Mouse (Mus musculus) embryonic facial prominence, embryonic 11.5 days (tissue): ENCODE measurements at regions not wholly inside any gene's neighbourhood (a gene's known extent, or its start where the extent isn't known, plus 50 kb on each side); places are given as distances from the start of the nearest gene placed in this dataset.

ENCODE experiments used
- ATAC-seq: fragments of 200-750 bp; cut with Nextera tagmentation; replicated peaks from 2 replicates; pipeline ENCODE4 v1.8.0; 2017; ENCODE audit warnings: low read depth; ENCODE audit not compliant: insufficient number of reproducible peaks, low FRiP score, low TSS enrichment
- DNase-seq: peaks from one replicate; pipeline ENCODE4 v3.0.0-alpha.2; 2015; ENCODE audit warnings: low spot score
- H3K27ac ChIP-seq: fragments of 300-500 bp; sonication (generic); replicated peaks from 2 replicates; pipeline ENCODE4 v1.5.1; 2014; ENCODE audit warnings: mild to moderate bottlenecking, low read depth, low read length, control low read depth
- H3K27me3 ChIP-seq: fragments of 300-500 bp; sonication (generic); 2 replicates; pipeline ENCODE4 v1.6.1; 2014; ENCODE audit warnings: mild to moderate bottlenecking, low read length, moderate library complexity, mixed read lengths; ENCODE audit not compliant: control insufficient read depth, insufficient read depth
- H3K36me3 ChIP-seq: fragments of 300-500 bp; sonication (generic); replicated peaks from 2 replicates; pipeline ENCODE4 v1.6.1; 2014; ENCODE audit warnings: low read depth, mild to moderate bottlenecking, low read length, moderate library complexity, mixed read lengths; ENCODE audit not compliant: control insufficient read depth, insufficient read depth
- H3K4me1 ChIP-seq: fragments of 300-500 bp; sonication (generic); 2 replicates; pipeline ENCODE4 v1.6.1; 2014; ENCODE audit warnings: low read length, mixed read lengths; ENCODE audit not compliant: control insufficient read depth, insufficient read depth
- H3K4me2 ChIP-seq: fragments of 300-500 bp; sonication (generic); 2 replicates; pipeline ENCODE4 v1.6.1; 2014; ENCODE audit warnings: low read depth, mild to moderate bottlenecking, control low read depth, low read length, moderate library complexity
- H3K4me3 ChIP-seq: fragments of 300-500 bp; sonication (generic); 2 replicates; pipeline ENCODE4 v1.5.1; 2014; ENCODE audit warnings: low read depth, low read length, control low read depth
- H3K9ac ChIP-seq: fragments of 300-500 bp; sonication (generic); replicated peaks from 2 replicates; pipeline ENCODE4 v1.6.1; 2014; ENCODE audit warnings: mild to moderate bottlenecking, control low read depth, low read length
- H3K9me3 ChIP-seq: fragments of 300-500 bp; sonication (generic); replicated peaks from 2 replicates; pipeline ENCODE4 v1.6.1; 2016; ENCODE audit warnings: mild to moderate bottlenecking, low read length, inconsistent platforms, mixed read lengths; ENCODE audit not compliant: control insufficient read depth
- WGBS: fragments of 180-500 bp; shearing (Covaris S2); extraction: QIAGEN DNeasy Blood & Tissue Kit; methylation state at CpG from one replicate; pipeline ENCODE4 v1.1.7; 2014; 5-methylcytosine and 5-hydroxymethylcytosine counted together

DNA sequence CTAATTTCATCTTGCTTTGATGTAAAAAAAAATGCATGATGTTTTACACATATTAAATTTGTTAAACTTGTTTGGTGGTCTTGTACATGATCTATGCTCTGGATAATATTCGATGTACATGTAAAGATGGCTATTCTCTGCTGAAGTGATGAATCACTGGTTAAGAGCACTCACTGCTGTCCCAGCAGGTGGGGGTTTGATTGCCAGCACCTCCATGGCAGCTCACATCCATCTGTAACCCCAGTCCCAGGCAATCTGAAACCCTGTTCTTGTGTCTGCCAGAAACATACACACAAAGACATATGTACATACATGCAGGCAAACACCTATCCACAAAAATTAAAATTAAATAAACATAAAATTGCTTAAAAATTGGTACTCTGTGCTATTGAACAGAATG, 448.7 kb upstream of the Gcfc2 start:
- Histone ChIP-seq H3K36me3 (no peaks in the 10 kb centered on the region), H3K27me3 (no peaks in the 10 kb centered on the region), H3K4me2 (no peak overlapping the region), H3K4me3 (no peak overlapping the region), H3K9ac (no peak overlapping the region), H3K9me3 (no peaks in the 10 kb centered on the region), H3K27ac (no peak overlapping the region), H3K4me1 (no peaks in the 10 kb centered on the region)
- 88% methylated on average over 1 of the region's 1 CpGs for WGBS
- no peak for ATAC-seq
- DNase-seq = no peak

DNA sequence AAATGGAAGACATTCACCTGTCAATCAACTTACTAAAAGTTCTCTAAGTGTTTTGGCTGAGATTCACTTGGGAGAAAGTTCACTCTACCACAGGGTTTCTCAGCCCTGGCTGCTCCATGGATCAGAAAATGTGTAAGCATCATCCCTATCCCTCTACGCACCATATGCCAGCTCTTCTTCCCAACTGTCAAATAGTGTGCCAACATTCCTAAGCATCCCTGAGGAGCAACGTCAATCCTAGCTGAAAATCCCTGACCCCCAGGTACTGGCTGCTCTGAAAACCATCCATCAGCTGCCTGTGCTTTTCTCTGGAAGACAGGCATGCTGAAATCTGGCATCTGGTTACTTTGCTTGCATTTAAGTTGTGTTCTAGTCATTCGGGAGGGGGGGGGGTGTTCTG, 436.5 kb upstream of the Gcfc2 start:
- 68% methylated on average over 3 of the region's 3 CpGs for WGBS
- Histone ChIP-seq H3K4me3 (no peak overlapping the region), H3K9ac (no peak overlapping the region), H3K9me3 (no peaks in the 10 kb centered on the region), H3K4me2 (no peak overlapping the region), H3K36me3 (no peaks in the 10 kb centered on the region), H3K27me3 (no peaks in the 10 kb centered on the region), H3K4me1 (no peaks in the 10 kb centered on the region), H3K27ac (no peak overlapping the region)
- ATAC-seq = no peak
- DNase-seq = no peak

DNA sequence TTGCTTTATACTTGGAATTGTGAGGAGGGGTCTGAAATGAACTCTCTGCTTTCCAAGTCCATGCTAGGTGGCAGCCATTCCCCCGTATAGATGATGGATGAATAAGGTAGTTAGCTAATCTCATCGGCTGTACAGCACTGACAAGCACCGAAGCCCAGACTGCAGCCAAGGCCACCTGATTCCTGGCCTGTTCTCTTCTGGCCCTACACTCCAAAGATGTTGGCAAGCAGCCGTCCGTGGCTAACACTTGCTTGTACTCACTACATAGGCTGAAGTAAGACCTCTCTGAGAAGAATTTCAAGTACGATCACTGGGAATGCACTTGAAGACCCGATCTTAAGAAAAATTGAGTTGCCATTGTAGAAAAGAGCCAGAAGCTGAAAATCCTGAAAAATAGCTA, 427.2 kb upstream of the Gcfc2 start:
- H3K9me3 ChIP-seq = no peaks in the 10 kb centered on the region
- H3K27ac ChIP-seq = no peak overlapping the region
- 93% methylated on average over 7 of the region's 7 CpGs for WGBS
- no peak for ATAC-seq
- H3K4me3 ChIP-seq = no peak overlapping the region
- DNase-seq = no peak
- no peak overlapping the region for H3K4me2 ChIP-seq
- no peaks in the 10 kb centered on the region for H3K36me3 ChIP-seq
- H3K4me1 ChIP-seq = no peaks in the 10 kb centered on the region
- no peak overlapping the region for H3K9ac ChIP-seq
- no peaks in the 10 kb centered on the region for H3K27me3 ChIP-seq

DNA sequence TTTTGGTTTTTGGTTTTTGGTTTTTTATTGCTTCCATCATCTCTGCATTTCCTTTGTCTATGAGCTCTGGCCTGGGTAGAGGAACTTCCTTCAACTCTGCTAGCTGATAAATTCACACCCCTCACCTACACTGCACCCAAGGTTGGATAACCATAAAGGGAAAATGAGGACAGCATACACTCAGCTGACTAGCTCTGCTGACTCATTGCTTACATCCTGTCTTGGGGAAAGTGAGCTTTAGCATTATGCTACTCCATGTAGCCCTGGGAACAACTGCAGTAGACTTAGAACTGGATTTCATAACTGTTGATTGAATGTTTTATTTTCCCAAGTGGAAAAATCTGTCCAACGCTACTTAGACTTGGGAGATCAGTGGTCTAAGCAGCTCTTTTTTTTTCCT, 406.3 kb upstream of the Gcfc2 start:
- no peak for ATAC-seq
- no peak overlapping the region for H3K9ac ChIP-seq
- no peaks in the 10 kb centered on the region for H3K4me1 ChIP-seq
- WGBS = 85% methylated on average over 1 of the region's 1 CpGs
- H3K9me3 ChIP-seq = no peaks in the 10 kb centered on the region
- no peaks in the 10 kb centered on the region for H3K36me3 ChIP-seq
- H3K27ac ChIP-seq = no peak overlapping the region
- H3K27me3 ChIP-seq = no peaks in the 10 kb centered on the region
- H3K4me2 ChIP-seq = no peak overlapping the region
- no peak overlapping the region for H3K4me3 ChIP-seq
- no peak for DNase-seq

DNA sequence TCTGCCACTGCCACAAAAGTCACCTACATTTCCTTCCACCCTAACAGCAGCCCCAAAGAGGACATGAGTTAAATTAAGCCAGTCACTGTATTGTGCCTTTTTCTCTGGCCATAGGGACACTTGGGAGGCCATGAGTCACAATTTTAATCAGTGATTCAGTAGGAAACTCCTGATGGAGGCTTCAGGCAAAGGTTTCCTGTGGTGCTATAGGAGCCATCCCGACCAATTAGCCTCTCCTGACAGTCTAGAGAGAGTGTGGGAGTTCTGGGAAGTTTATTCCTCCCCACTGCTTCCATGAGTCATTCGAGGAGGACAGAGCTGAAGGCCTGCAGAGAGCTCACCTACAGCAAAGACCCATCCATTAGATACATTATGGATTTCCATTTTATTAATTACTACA, 361.2 kb upstream of the Gcfc2 start:
- DNase-seq (no peak), ATAC-seq (no peak)
- Histone ChIP-seq H3K4me1 (no peaks in the 10 kb centered on the region), H3K4me3 (no peak overlapping the region), H3K9ac (no peak overlapping the region), H3K27me3 (no peaks in the 10 kb centered on the region), H3K4me2 (no peak overlapping the region), H3K36me3 (no peaks in the 10 kb centered on the region), H3K9me3 (no peaks in the 10 kb centered on the region), H3K27ac (no peak overlapping the region)
- WGBS = 69% methylated on average over 2 of the region's 2 CpGs

DNA sequence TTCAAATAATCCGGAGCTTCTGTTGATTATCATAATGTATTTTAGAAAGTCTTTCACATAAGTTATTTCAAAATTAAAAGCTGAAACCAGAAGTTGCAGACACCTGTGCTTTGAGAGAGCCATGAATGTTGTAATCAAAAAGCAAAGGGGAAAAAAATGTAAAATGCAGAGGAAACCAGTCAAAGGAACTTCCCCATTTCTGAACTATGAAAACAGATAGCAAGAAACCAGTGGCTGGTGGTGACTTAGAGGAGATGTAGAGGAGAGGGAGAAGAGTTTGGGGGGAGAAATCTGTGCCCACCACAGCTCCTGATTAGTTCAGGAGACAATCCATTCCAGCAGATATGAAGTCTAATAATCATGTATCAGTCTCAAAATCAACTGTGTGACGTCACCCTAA, 360.3 kb upstream of the Gcfc2 start:
- Histone ChIP-seq H3K27me3 (no peaks in the 10 kb centered on the region), H3K27ac (no peak overlapping the region), H3K36me3 (no peaks in the 10 kb centered on the region), H3K4me3 (no peak overlapping the region), H3K9ac (no peak overlapping the region), H3K4me1 (no peaks in the 10 kb centered on the region), H3K4me2 (no peak overlapping the region), H3K9me3 (no peaks in the 10 kb centered on the region)
- WGBS = 82% methylated on average over 2 of the region's 2 CpGs
- DNase-seq (no peak), ATAC-seq (no peak)

DNA sequence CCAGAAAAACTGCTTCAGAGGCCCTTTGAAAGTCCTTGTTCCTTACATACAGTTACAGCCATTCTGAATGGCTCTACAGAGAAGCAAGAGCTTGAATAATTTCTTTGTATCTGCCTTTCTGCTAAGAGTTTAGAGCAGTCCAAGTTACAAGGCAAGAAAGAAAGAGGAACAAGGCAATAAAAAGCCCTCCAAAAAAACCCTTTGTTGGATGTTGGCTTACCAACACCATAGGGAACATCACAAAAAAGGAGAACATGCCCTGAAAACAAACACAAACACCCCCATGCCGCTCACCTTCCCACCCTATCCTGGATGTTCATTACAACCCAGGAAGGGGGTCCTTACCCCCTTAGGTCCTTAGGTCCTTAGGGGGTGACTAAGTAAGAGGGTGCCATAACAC, 359.2 kb upstream of the Gcfc2 start:
- ATAC-seq (no peak), DNase-seq (no peak)
- 96% methylated on average over 1 of the region's 1 CpGs for WGBS
- no peaks in the 10 kb centered on the region for H3K9me3 ChIP-seq
- no peak overlapping the region for H3K27ac ChIP-seq
- H3K9ac ChIP-seq = no peak overlapping the region
- H3K4me3 ChIP-seq = no peak overlapping the region
- no peaks in the 10 kb centered on the region for H3K4me1 ChIP-seq
- no peak overlapping the region for H3K4me2 ChIP-seq
- no peaks in the 10 kb centered on the region for H3K36me3 ChIP-seq
- H3K27me3 ChIP-seq = no peaks in the 10 kb centered on the region

DNA sequence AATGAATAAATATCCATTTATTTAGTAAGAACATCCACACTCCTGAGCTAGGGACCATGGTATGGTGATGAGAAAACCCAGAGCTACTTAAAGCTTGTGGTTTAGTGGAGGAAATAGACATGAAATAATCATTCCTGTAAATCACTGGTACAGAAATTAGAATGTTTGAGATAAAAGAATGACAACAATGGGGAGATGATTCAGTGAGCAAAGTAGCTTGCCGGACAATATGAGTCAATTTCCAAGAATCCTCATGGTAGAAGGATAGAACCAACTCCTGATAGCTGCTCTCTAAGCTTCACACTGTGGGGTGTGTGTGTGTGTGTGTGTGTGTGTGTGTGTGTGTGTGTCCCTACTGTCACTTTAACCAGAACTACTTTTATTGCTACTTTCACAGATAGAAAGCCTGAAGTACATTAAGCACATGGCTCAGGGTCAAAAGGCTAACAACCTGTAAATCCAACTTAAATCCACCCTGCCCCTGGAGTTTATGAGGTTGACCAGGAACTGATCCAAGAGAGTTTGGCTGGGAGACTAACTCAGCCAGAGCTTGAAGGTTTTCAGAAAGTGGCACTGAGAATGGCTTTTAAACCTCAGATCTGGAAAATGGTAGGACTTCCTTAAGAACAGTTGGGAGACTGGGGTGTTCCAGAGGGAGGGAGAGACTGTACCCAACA, 336.9 kb upstream of the Gcfc2 start:
- H3K4me1 ChIP-seq = no peaks in the 10 kb centered on the region
- H3K9me3 ChIP-seq = no peaks in the 10 kb centered on the region
- H3K4me3 ChIP-seq = no peak overlapping the region
- H3K27ac ChIP-seq = no peak overlapping the region
- 91% methylated on average over 1 of the region's 1 CpGs for WGBS
- no peak overlapping the region for H3K9ac ChIP-seq
- H3K36me3 ChIP-seq = no peaks in the 10 kb centered on the region
- no peak overlapping the region for H3K4me2 ChIP-seq
- ATAC-seq = no peak
- no peaks in the 10 kb centered on the region for H3K27me3 ChIP-seq
- DNase-seq = no peak
